Mouse (Mus musculus): Measurements from ENCODE around the gene Ubqln2. TPM values are rescaled to one million over a fixed set of nuclear protein-coding genes. Genes with fewer than 3 reads are reported as not detected.

Gene Ubqln2
- polyA plus RNA-seq, 1 experiment from 2014 or later: 44.4 TPM

Other genes starting within 250 kb of the Ubqln2 start
- not detected in 2 replicates for gene Cypt3, start 60.4 kb downstream of the Ubqln2 start, polyA plus RNA-seq (2015; fragmentation: Nextera tagmentation; extraction: Ambion mirVana)
- gene Kctd12b, start 198.2 kb downstream of the Ubqln2 start, polyA plus RNA-seq (2015; fragmentation: Nextera tagmentation; extraction: Ambion mirVana): 1.7 and 2.0 TPM in 2 replicates
- gene Nbdy, start 225.4 kb downstream of the Ubqln2 start, polyA plus RNA-seq (2015; fragmentation: Nextera tagmentation; extraction: Ambion mirVana): 108 and 110 TPM in 2 replicates